Mouse (Mus musculus): ENCODE measurements at regions not wholly inside any gene's neighbourhood (a gene's known extent, or its start where the extent isn't known, plus 50 kb on each side); places are given as distances from the start of the nearest gene placed in this dataset.

DNA sequence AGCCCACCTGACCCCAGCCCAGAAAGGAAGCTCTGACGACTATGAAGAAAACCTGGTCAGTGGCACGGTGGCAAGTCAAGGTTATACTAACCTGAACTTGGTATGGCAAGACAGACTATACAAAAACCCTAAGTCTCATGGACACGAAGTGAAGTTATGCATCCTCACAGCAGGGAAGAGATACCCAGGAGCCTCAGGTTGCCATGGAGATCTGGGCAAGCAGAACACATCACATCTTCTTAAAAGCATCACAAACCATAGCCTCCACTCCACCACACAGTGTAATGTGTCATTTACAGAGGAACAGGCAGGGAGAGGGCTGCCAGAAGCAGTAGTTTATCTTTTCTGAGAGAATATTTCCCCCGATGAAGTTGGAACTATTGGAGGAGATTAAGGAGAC, 146.5 kb downstream of the Slc39a8 start:
- peak; percentile 6 to 25 for DNase-seq (ENCODE audit: low spot score in 2 of 2)

- peak in 1 of 2 experiments; percentile 13 for DNase-seq (ENCODE audit: low spot score in 2 of 2)
These were observed 147.3 kb downstream of the Slc39a8 start for GRCm38 (mm10) chr3:135972413-135972812.

GRCm38 (mm10) chr3:135973243-135973642, 148.2 kb downstream of the Slc39a8 start:
- DNase-seq (ENCODE audit: low spot score in 2 of 2) = no peak

GRCm38 (mm10) chr3:135973842-135974241, 148.8 kb downstream of the Slc39a8 start:
- no peak for DNase-seq (ENCODE audit: low spot score in 2 of 2)

GRCm38 (mm10) chr3:135974769-135975168, 149.7 kb downstream of the Slc39a8 start:
- DNase-seq (ENCODE audit: low spot score in 2 of 2) = no peak

DNA sequence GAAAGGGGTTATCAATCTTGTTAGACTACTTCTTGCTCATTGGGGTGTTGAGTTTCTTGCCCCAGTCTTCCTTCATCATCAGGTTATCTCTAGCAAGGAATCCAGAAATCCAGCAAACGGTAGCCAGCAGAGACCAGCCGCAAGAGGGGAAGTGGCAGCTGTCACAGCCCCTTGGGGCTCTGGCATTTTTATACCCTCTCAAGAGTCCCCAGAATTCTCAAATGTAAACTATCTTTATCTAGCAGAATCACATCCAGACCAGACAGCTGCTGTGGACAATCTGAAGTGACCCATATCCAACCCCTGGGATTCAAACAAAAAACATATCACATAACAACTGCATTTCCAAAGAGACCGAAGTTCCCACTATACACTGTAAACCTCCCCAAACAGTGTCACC, 162.1 kb downstream of the Slc39a8 start:
- DNase-seq (ENCODE audit: low spot score in 2 of 2) = no peak

GRCm38 (mm10) chr3:135989281-135989680, 164.2 kb downstream of the Slc39a8 start:
- DNase-seq (ENCODE audit: low spot score in 2 of 2) = no peak

DNA sequence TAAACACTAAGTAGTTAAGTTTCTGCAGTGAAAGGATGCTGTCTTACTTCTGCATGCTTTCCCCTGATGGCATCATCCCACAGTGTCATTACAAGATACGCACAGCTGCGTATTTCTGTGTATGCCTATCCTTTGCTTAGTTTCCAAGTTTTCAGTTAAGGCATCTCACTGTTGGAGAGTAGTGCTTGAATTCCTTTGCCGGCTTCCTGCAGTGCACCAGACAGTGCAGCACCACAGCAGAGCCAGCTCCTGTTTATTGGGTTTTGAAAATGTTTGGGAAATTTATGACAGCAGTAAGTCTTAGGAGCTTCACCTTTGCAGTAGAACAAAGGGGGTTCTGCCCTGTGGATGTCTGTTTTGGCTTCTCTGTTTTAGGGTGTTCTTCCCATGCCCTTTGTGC, 165.3 kb downstream of the Slc39a8 start:
- no peak for DNase-seq (ENCODE audit: low spot score in 2 of 2)

DNA sequence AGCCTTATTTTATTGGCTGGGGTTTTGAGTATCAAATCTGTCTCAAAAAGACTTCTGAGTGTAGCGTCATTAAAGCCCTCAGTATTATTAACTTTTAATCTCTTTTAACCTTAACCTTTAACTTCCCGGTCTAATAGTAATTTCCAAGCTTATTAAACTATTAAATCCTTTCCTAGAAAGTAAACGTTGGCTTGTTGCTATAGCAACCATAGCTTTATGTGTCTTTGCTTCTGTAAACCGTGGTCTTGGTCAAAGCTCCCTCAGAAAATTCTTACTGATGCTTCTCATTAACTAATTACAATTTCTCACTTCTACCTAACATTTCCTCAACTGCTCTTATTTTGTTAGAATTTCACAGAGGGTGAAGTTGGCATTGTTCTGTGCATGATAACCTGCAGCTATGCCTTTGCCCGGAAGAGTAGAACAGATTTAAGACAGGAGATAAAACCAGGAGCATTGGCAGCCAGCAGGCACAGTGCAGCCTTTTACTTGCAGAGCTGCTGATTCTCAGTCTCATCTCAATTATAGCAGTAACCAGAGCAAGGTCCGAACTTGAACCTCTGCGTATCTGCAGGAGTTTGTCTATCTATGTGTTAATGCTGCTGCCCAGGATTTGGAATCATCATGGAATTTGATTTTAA, 165.9 kb downstream of the Slc39a8 start:
- DNase-seq (ENCODE audit: low spot score in 2 of 2) = no peak

DNA sequence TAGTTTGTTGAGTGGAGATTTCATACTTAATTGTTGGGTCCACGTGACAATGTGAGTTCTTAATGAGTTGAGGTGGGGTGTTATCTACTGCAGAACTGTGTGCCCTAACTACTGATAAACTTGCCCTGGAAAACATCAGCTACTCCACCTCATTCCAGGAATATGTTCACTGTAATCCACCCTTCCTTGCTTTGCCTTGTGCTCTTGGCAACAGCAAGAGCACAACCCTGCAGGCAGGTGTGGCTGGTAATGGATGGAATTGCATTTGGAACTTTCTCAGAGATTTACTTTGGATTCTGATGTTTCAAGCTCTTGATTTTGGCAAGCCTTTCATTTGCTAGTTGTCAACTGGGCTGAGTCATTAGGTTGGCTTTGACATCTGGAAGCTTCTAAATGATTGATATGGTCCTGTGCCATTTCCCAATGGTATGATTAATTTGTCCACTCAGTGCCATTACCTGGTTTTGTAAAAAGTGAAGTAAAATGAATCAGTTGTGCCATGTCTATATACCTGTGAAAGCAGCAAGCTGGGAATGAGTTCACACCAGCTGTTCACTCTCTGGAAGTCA, 175.6 kb downstream of the Slc39a8 start:
- no peak for DNase-seq (ENCODE audit: low spot score in 2 of 2)
